8 mouse cellular contexts compared by ENCODE assay signal in genomic region chr4:87086933-87087577, GRCm38 (mm10).
DNase-seq lines count a peak whose midpoint lies in the region; ATAC-seq and TF ChIP-seq lines count a peak whose summit lies in the region.

No protein-coding gene starts in this region.

- ATAC-seq in hindbrain, embryonic 14.5 days (ENCODE audit: low FRiP score): peak; percentile 68; the same call in 1 of the 2 replicates
- peak; percentile 54; the same call in 1 of the 2 replicates for ATAC-seq in neural tube, embryonic 14.5 days (ENCODE audit: low read depth)

- H3K9me3 ChIP-seq in hindbrain, embryonic 14.5 days (ENCODE audit: control insufficient read depth, low read length): no peaks in the 10 kb centered on the region
- no peaks in the 10 kb centered on the region for H3K9me3 ChIP-seq in neural tube, embryonic 14.5 days (ENCODE audit: control insufficient read depth, low read length)

- peaks cover 2% of the 10 kb centered on the region for H3K4me1 ChIP-seq in embryonic fibroblast, embryonic 13.5 days (ENCODE audit: control insufficient read depth, insufficient read depth, low read length)
- H3K4me1 ChIP-seq in hindbrain, embryonic 14.5 days (replicated peaks; ENCODE audit: control insufficient read depth, insufficient read depth, low read length): no peaks in the 10 kb centered on the region; the same call in 1 of the 2 replicates
- H3K4me1 ChIP-seq in neural tube, embryonic 14.5 days (ENCODE audit: control insufficient read depth, insufficient read depth, low read length): no peaks in the 10 kb centered on the region

- no peak overlapping the region for H3K4me3 ChIP-seq in embryonic fibroblast, embryonic 13.5 days (ENCODE audit: insufficient read depth, low read length)
- no peak overlapping the region for H3K4me3 ChIP-seq in hindbrain, embryonic 14.5 days (replicated peaks; ENCODE audit: low read length)
- no peak overlapping the region for H3K4me3 ChIP-seq in neural tube, embryonic 14.5 days (ENCODE audit: low read depth, low read length)

- TF ChIP-seq POLR2A in embryonic fibroblast, embryonic 13.5 days (IDR thresholded peaks at IDR 0.05; ENCODE audit: low read depth, low read length): no peak

- TF ChIP-seq CTCF in embryonic fibroblast, embryonic 13.5 days (IDR thresholded peaks at IDR 0.05; ENCODE audit: borderline replicate concordance, insufficient read depth, low read length): no peak

- H3K9ac ChIP-seq in hindbrain, embryonic 14.5 days: peak overlapping the region; percentile 31; the same call in 1 of the 2 replicates
- no peak overlapping the region for H3K9ac ChIP-seq in neural tube, embryonic 14.5 days (replicated peaks; ENCODE audit: low read depth, low read length)

- H3K27me3 ChIP-seq in hindbrain, embryonic 14.5 days (ENCODE audit: control insufficient read depth, insufficient read depth, low read length): no peaks in the 10 kb centered on the region
- no peaks in the 10 kb centered on the region for H3K27me3 ChIP-seq in neural tube, embryonic 14.5 days (ENCODE audit: control insufficient read depth, insufficient read depth, low read length)

- peak overlapping the region; percentile 74 for H3K27ac ChIP-seq in embryonic fibroblast, embryonic 13.5 days (ENCODE audit: insufficient read depth, low read length)
- H3K27ac ChIP-seq in hindbrain, embryonic 14.5 days: peak overlapping the region; percentile 77
- H3K27ac ChIP-seq in neural tube, embryonic 14.5 days (ENCODE audit: low read depth, low read length): no peak overlapping the region

- 49% methylated on average over 11 of the region's 11 CpGs for WGBS in hindbrain, embryonic 14.5 days
- 77% methylated on average over 11 of the region's 11 CpGs for WGBS in neural tube, embryonic 14.5 days

- no peaks in the 10 kb centered on the region for H3K36me3 ChIP-seq in hindbrain, embryonic 14.5 days (replicated peaks; ENCODE audit: control insufficient read depth, insufficient read depth)
- H3K36me3 ChIP-seq in neural tube, embryonic 14.5 days (ENCODE audit: control insufficient read depth, insufficient read depth, low read length): no peaks in the 10 kb centered on the region

- DNase-seq in retina, postnatal 1 day: peak; percentile 6
- no peak for DNase-seq in retina, embryonic 14.5 days (ENCODE audit: low spot score)
- peak; percentile 38 for DNase-seq in hindbrain, embryonic 14.5 days (ENCODE audit: low spot score)
- no peak for DNase-seq in cerebellum, adult 11 months
- no peak for DNase-seq in cerebellum, adult 18-20 months
- DNase-seq in left cerebral cortex, adult 8-10 months (ENCODE audit: low spot score in 2 of 2): no peak

- peak overlapping the region; percentile 17; the same call in 1 of the 2 replicates for H3K4me2 ChIP-seq in hindbrain, embryonic 14.5 days (replicated peaks)
- H3K4me2 ChIP-seq in neural tube, embryonic 14.5 days (ENCODE audit: low read depth, low read length): no peak overlapping the region

Comparison
In these comparisons a context has a peak if more than half of its experiments do, and no peak if none do; other contexts are left out.
1. DNase-seq: peak in retina, postnatal 1 day (single experiment) and hindbrain, embryonic 14.5 days (single experiment); none in retina, embryonic 14.5 days (single experiment), cerebellum, adult 11 months (single experiment), cerebellum, adult 18-20 months (0 of 2) and left cerebral cortex, adult 8-10 months (0 of 2).